18 mouse cellular contexts compared by ENCODE assay signal in genomic region chr17:34177179-34177578, GRCm38 (mm10). TPM values are rescaled to one million over a fixed set of nuclear protein-coding genes. Genes with fewer than 3 reads are reported as not detected.
A peak's percentile ranks its signal among the peaks of the same experiment; 100 is the strongest.
DNase-seq lines count a peak whose midpoint lies in the region; ATAC-seq and TF ChIP-seq lines count a peak whose summit lies in the region.
"Had no signal": no experiment of that assay in that cellular context is flagged by ENCODE, and none has a peak within 500 bp of the region (broad histone marks: within the 10 kb centered on the region; RNA-seq: fewer than 3 reads in every experiment).

No protein-coding gene starts in this region.

- H3K4me1 ChIP-seq in kidney, postnatal 0 days (replicated peaks; ENCODE audit: insufficient read depth, low read length) = no peaks in the 10 kb centered on the region
- H3K4me1 ChIP-seq: embryonic facial prominence, embryonic 13.5 days; heart, embryonic 15.5 days; limb, embryonic 13.5 days; neural tube, embryonic 13.5 days had no signal

- H3K27ac ChIP-seq in kidney, postnatal 0 days = no peak overlapping the region
- H3K27ac ChIP-seq: embryonic facial prominence, embryonic 13.5 days; heart, embryonic 15.5 days; hindbrain, embryonic 14.5 days; limb, embryonic 13.5 days; neural tube, embryonic 13.5 days had no signal

- no peak overlapping the region for H3K9ac ChIP-seq in kidney, postnatal 0 days (ENCODE audit: low read depth, low read length)
- H3K9ac ChIP-seq: embryonic facial prominence, embryonic 13.5 days; heart, embryonic 15.5 days; hindbrain, embryonic 14.5 days; limb, embryonic 13.5 days; neural tube, embryonic 13.5 days had no signal

- no peak for ATAC-seq in kidney, postnatal 0 days (replicated peaks; ENCODE audit: low FRiP score, low read depth)

- no peaks in the 10 kb centered on the region for H3K27me3 ChIP-seq in kidney, postnatal 0 days (ENCODE audit: insufficient read depth, low read length)
- H3K27me3 ChIP-seq: neural tube, embryonic 13.5 days had no signal

- no peak overlapping the region for H3K4me3 ChIP-seq in kidney, postnatal 0 days (replicated peaks; ENCODE audit: low read depth, low read length)
- H3K4me3 ChIP-seq: embryonic facial prominence, embryonic 13.5 days; heart, embryonic 15.5 days; limb, embryonic 13.5 days; megakaryocyte, embryonic 14.5 days; neural tube, embryonic 13.5 days had no signal

- H3K36me3 ChIP-seq in kidney, postnatal 0 days (ENCODE audit: insufficient read depth, low read length) = no peaks in the 10 kb centered on the region
- H3K36me3 ChIP-seq: embryonic facial prominence, embryonic 13.5 days; heart, embryonic 15.5 days; limb, embryonic 13.5 days; neural tube, embryonic 13.5 days had no signal

- H3K9me3 ChIP-seq in kidney, postnatal 0 days (replicated peaks; ENCODE audit: low read length) = no peaks in the 10 kb centered on the region
- H3K9me3 ChIP-seq: heart, embryonic 15.5 days had no signal

- 73% methylated on average over 4 of the region's 4 CpGs for WGBS in kidney, postnatal 0 days

- H3K4me2 ChIP-seq in kidney, postnatal 0 days (ENCODE audit: low read length) = no peak overlapping the region
- H3K4me2 ChIP-seq: embryonic facial prominence, embryonic 13.5 days; heart, embryonic 15.5 days; hindbrain, embryonic 14.5 days; limb, embryonic 13.5 days; neural tube, embryonic 13.5 days had no signal

- TF ChIP-seq CTCF in kidney, postnatal 0 days (IDR thresholded peaks at IDR 0.05; ENCODE audit: low read depth) = peak; percentile 47

- no peak for DNase-seq in kidney, postnatal 0 days (ENCODE audit: low spot score)
- DNase-seq in kidney, postnatal 14 days = no peak
- DNase-seq in thymus, postnatal 4 days = peak; percentile 52
- no peak for DNase-seq in thymus, postnatal 10 days (ENCODE audit: low spot score in 2 of 2)
- peak; percentile 33 for DNase-seq in T-cell, adult 2 months (ENCODE audit: low spot score)
- DNase-seq in right cerebral cortex, postnatal 36 days (ENCODE audit: low spot score in 2 of 2) = no peak
- no peak for DNase-seq in frontal cortex, postnatal 25 days (ENCODE audit: low spot score in 2 of 2)
- DNase-seq: adrenal gland, postnatal 36 days; kidney, adult 8-10 months; lung, adult 2 months; right cerebral cortex, postnatal 4 days; thymus, adult 18-20 months had no signal

RNA-seq across cellular contexts. Expression of gene Tap1, which starts 10.2 kb away (rescaled TPM):
- 8.5 and 8.8 TPM in 2 replicates for polyA plus RNA-seq in kidney, postnatal 0 days (2015; fragmentation: Nextera tagmentation; extraction: Ambion mirVana)

RNA-seq across cellular contexts. Expression of gene Psmb9, which starts 10.4 kb away (rescaled TPM):
- 5.9 TPM in 2 replicates for polyA plus RNA-seq in kidney, postnatal 0 days (2015; fragmentation: Nextera tagmentation; extraction: Ambion mirVana)

RNA-seq across cellular contexts. Expression of gene Psmb8, which starts 20.3 kb away (rescaled TPM):
- 17.7 and 21.6 TPM in 2 replicates for polyA plus RNA-seq in kidney, postnatal 0 days (2015; fragmentation: Nextera tagmentation; extraction: Ambion mirVana)

RNA-seq across cellular contexts. Expression of gene H2-DMb1, which starts 24.3 kb away (rescaled TPM):
- 12.9 and 13.5 TPM in 2 replicates for polyA plus RNA-seq in kidney, postnatal 0 days (2015; fragmentation: Nextera tagmentation; extraction: Ambion mirVana)
- polyA plus RNA-seq: neural tube, embryonic 13.5 days had no signal

RNA-seq across cellular contexts. Expression of gene Tap2, which starts 26.1 kb away (rescaled TPM):
- 8.8 TPM in 2 replicates for polyA plus RNA-seq in kidney, postnatal 0 days (2015; fragmentation: Nextera tagmentation; extraction: Ambion mirVana)

Comparison
In these comparisons a context has a peak if more than half of its experiments do, and no peak if none do; other contexts are left out.
1. DNase-seq: peak in thymus, postnatal 4 days (single experiment) and T-cell, adult 2 months (single experiment); none in kidney, postnatal 0 days (single experiment), kidney, postnatal 14 days (single experiment), thymus, postnatal 10 days (0 of 2), right cerebral cortex, postnatal 36 days (0 of 2) and frontal cortex, postnatal 25 days (0 of 2).